Mouse (Mus musculus) c-Kit-positive CD71-negative TER-119-negative erythroid progenitor cells, embryonic 14.5 days (primary cell): Measurements from ENCODE around the gene Atpif1.
"Not testable (repeated sequence)": the region's sequence is repeated elsewhere in the genome, so short reads cannot be mapped to it uniquely, and the experiment has no call there.

Experiments used
- DNase-seq: peaks from one replicate; pipeline ENCODE4 v3.0.0-alpha.2; 2013; ENCODE audit warnings: low read depth

Gene Atpif1

GRCm38 (mm10) chr4:132491057-132491456 lies 42.4 kb downstream of the Atpif1 start:
- no peak for DNase-seq

- DNase-seq, result no peak
Measured at GRCm38 (mm10) chr4:132490273-132491010, 43.0 kb downstream of the Atpif1 start.

- no peak for DNase-seq
Measured at GRCm38 (mm10) chr4:132488976-132489375, 44.5 kb downstream of the Atpif1 start.

GRCm38 (mm10) chr4:132488521-132488920 lies 44.9 kb downstream of the Atpif1 start:
- no peak for DNase-seq

GRCm38 (mm10) chr4:132484820-132485219 lies 48.6 kb downstream of the Atpif1 start:
- no peak for DNase-seq

- no peak for DNase-seq
Measured at GRCm38 (mm10) chr4:132484231-132484630, 49.2 kb downstream of the Atpif1 start.

- no peak for DNase-seq
Measured at GRCm38 (mm10) chr4:132482956-132483608, 50.4 kb downstream of the Atpif1 start.

- DNase-seq, result not testable (repeated sequence)
Measured at GRCm38 (mm10) chr4:132482104-132482503, 51.4 kb downstream of the Atpif1 start.
